Mouse (Mus musculus): ENCODE data around the gene Plcb4. TPM values are rescaled to one million over a fixed set of nuclear protein-coding genes. Genes with fewer than 3 reads are reported as not detected.

Plcb4 gene
- polyA plus RNA-seq, 1 experiment = 6.1 TPM

DNA sequence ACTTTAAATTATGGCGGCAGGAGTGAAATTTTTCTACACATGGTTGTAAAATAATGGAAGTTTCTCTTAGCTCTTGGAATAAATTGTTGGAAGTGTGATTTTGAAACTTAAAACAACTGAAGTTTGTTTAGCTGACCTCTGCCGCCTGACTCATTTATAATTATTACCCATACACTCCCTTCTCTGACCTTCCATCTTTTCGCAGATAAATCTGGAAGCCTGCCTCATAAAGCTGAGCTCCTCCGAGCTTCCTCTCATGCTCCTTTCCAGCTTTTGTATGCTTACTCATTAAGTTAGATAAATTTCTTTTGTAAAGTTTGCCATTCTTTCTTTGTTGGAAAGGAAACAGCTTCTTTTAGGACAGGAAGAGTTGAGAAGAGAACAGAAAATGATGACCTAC lies 27.9 kb downstream of the Plcb4 start:
- DNase-seq = peak; percentile 56
- 62% methylated on average over 4 of the region's 4 CpGs for WGBS
- no peak overlapping the region for H3K4me3 ChIP-seq (ENCODE audit: insufficient read depth, low read depth, low read length)
- H3K27ac ChIP-seq (ENCODE audit: insufficient read depth, low read depth, low read length) = no peak overlapping the region
- no peak for TF ChIP-seq CTCF (conservative IDR thresholded peaks at IDR 0.05; ENCODE audit: insufficient read depth, insufficient read length, low read depth, low read length)
- TF ChIP-seq POLR2A (IDR thresholded peaks at IDR 0.05; ENCODE audit: low read depth, low read length) = no peak
- H3K27me3 ChIP-seq (replicated peaks; ENCODE audit: control insufficient read depth, insufficient read depth, low read length) = no peaks in the 10 kb centered on the region
- H3K4me1 ChIP-seq (ENCODE audit: control insufficient read depth, insufficient read depth, low read length) = no peaks in the 10 kb centered on the region
- no peaks in the 10 kb centered on the region for H3K36me3 ChIP-seq (ENCODE audit: control insufficient read depth, insufficient read depth, low read length)

GRCm38 (mm10) chr2:135687585-135687984 lies 28.8 kb downstream of the Plcb4 start:
- Histone ChIP-seq H3K36me3 (ENCODE audit: control insufficient read depth, insufficient read depth, low read length) (no peaks in the 10 kb centered on the region), H3K4me3 (ENCODE audit: insufficient read depth, low read depth, low read length) (no peak overlapping the region), H3K4me1 (ENCODE audit: control insufficient read depth, insufficient read depth, low read length) (peaks cover 4% of the 10 kb centered on the region), H3K27ac (ENCODE audit: insufficient read depth, low read depth, low read length) (no peak overlapping the region), H3K27me3 (replicated peaks; ENCODE audit: control insufficient read depth, insufficient read depth, low read length) (no peaks in the 10 kb centered on the region)
- 93% methylated on average over 5 of the region's 5 CpGs for WGBS
- DNase-seq = no peak
- TF ChIP-seq POLR2A (IDR thresholded peaks at IDR 0.05; ENCODE audit: low read depth, low read length) = no peak
- no peak for TF ChIP-seq CTCF (conservative IDR thresholded peaks at IDR 0.05; ENCODE audit: insufficient read depth, insufficient read length, low read depth, low read length)

GRCm38 (mm10) chr2:135692568-135693488 lies 34.0 kb downstream of the Plcb4 start:
- WGBS = 40% methylated on average over 12 of the region's 12 CpGs
- H3K4me1 ChIP-seq (ENCODE audit: control insufficient read depth, insufficient read depth, low read length) = peaks cover 7% of the 10 kb centered on the region
- H3K4me3 ChIP-seq (ENCODE audit: insufficient read depth, low read depth, low read length) = 0 out of 2 replicates have a peak overlapping the region, but pooled peaks have one; percentile 8
- TF ChIP-seq CTCF (conservative IDR thresholded peaks at IDR 0.05; ENCODE audit: insufficient read depth, insufficient read length, low read depth, low read length) = no peak
- no peak for TF ChIP-seq POLR2A (IDR thresholded peaks at IDR 0.05; ENCODE audit: low read depth, low read length)
- peak overlapping the region; percentile 66 for H3K27ac ChIP-seq (ENCODE audit: insufficient read depth, low read depth, low read length)
- DNase-seq = peak; percentile 72
- no peaks in the 10 kb centered on the region; the same call in 1 of the 2 replicates for H3K27me3 ChIP-seq (replicated peaks; ENCODE audit: control insufficient read depth, insufficient read depth, low read length)
- H3K36me3 ChIP-seq (ENCODE audit: control insufficient read depth, insufficient read depth, low read length) = no peaks in the 10 kb centered on the region

DNA sequence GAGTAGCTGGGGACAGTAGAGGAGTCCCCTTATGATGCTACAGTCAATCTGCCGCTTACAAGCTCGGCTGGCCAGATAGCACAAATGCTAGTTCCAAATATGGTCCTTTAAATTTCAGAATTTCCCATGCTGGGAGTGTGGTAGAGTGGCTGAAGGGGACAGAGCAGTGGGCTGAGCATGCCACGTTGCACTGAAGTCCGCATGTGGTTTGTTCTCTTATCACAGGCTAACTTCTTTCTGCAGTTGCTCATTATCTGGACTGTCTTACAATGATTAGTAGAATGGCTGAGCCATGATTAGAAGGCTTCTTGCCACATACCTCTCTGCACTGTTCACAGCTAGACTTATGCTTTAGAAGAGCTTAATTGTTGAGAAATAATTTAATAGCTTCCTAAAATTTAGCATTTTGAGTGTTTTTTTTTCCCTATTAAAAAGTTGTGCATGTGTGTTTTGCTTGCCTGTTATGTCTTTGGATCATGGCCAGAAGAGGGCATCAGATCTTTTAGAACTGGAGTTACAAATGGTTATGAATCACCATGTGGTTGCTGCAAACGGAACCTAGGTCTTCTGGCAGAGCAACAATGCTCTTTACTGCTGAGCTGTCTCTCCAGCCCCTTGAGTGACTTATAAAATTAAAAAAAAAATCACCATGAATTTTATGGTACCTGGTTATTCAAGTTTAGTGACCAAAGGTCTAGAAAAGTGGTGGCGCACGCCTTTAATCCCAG lies 42.0 kb downstream of the Plcb4 start:
- Histone ChIP-seq H3K4me1 (ENCODE audit: control insufficient read depth, insufficient read depth, low read length) (no peaks in the 10 kb centered on the region), H3K36me3 (ENCODE audit: control insufficient read depth, insufficient read depth, low read length) (no peaks in the 10 kb centered on the region), H3K4me3 (ENCODE audit: insufficient read depth, low read depth, low read length) (no peak overlapping the region), H3K27me3 (replicated peaks; ENCODE audit: control insufficient read depth, insufficient read depth, low read length) (no peaks in the 10 kb centered on the region), H3K27ac (ENCODE audit: insufficient read depth, low read depth, low read length) (no peak overlapping the region)
- no peak for DNase-seq
- no peak for TF ChIP-seq POLR2A (IDR thresholded peaks at IDR 0.05; ENCODE audit: low read depth, low read length)
- no peak for TF ChIP-seq CTCF (conservative IDR thresholded peaks at IDR 0.05; ENCODE audit: insufficient read depth, insufficient read length, low read depth, low read length)
- WGBS = 95% methylated on average over 7 of the region's 7 CpGs

DNA sequence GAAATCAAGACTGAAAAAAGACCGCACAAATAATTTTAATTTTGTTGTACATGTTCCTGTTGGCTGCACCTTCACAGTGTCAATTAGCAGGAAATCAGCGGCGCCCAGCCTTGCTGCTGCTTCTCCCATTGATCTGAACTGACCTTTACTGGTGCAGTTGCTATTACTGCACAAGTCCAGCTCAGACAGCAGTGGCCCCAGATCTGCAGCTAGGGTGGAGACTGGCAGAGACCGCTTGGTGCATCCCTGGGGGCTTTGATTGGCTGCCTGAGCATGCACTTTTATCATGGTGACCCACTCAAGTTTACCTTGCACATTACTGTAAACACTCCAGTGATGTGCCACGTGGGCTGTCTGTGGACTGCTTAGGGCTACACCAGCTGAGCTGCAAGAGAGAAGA lies 45.9 kb downstream of the Plcb4 start:
- Histone ChIP-seq H3K4me3 (ENCODE audit: insufficient read depth, low read depth, low read length) (no peak overlapping the region), H3K27ac (ENCODE audit: insufficient read depth, low read depth, low read length) (no peak overlapping the region), H3K36me3 (ENCODE audit: control insufficient read depth, insufficient read depth, low read length) (no peaks in the 10 kb centered on the region), H3K4me1 (ENCODE audit: control insufficient read depth, insufficient read depth, low read length) (no peaks in the 10 kb centered on the region), H3K27me3 (replicated peaks; ENCODE audit: control insufficient read depth, insufficient read depth, low read length) (no peaks in the 10 kb centered on the region)
- WGBS = 86% methylated on average over 5 of the region's 5 CpGs
- TF ChIP-seq POLR2A (IDR thresholded peaks at IDR 0.05; ENCODE audit: low read depth, low read length) = no peak
- TF ChIP-seq CTCF (conservative IDR thresholded peaks at IDR 0.05; ENCODE audit: insufficient read depth, insufficient read length, low read depth, low read length) = no peak
- no peak for DNase-seq

GRCm38 (mm10) chr2:135707305-135707704 lies 48.5 kb downstream of the Plcb4 start:
- 95% methylated on average over 2 of the region's 2 CpGs for WGBS

GRCm38 (mm10) chr2:135708386-135708785 lies 49.6 kb downstream of the Plcb4 start:
- 78% methylated on average over 3 of the region's 3 CpGs for WGBS
- no peak for DNase-seq
- Histone ChIP-seq H3K36me3 (ENCODE audit: control insufficient read depth, insufficient read depth, low read length) (no peaks in the 10 kb centered on the region), H3K27me3 (replicated peaks; ENCODE audit: control insufficient read depth, insufficient read depth, low read length) (no peaks in the 10 kb centered on the region), H3K27ac (ENCODE audit: insufficient read depth, low read depth, low read length) (no peak overlapping the region), H3K4me3 (ENCODE audit: insufficient read depth, low read depth, low read length) (no peak overlapping the region), H3K4me1 (ENCODE audit: control insufficient read depth, insufficient read depth, low read length) (peaks cover 2% of the 10 kb centered on the region; the same call in 1 of the 2 replicates)
- TF ChIP-seq CTCF (conservative IDR thresholded peaks at IDR 0.05; ENCODE audit: insufficient read depth, insufficient read length, low read depth, low read length) (no peak), POLR2A (IDR thresholded peaks at IDR 0.05; ENCODE audit: low read depth, low read length) (no peak)

More at GRCm38 (mm10) chr2:135707305-135707704, 48.5 kb downstream of the Plcb4 start:
- DNase-seq = no peak
- Histone ChIP-seq H3K27ac (ENCODE audit: insufficient read depth, low read depth, low read length) (no peak overlapping the region), H3K36me3 (ENCODE audit: control insufficient read depth, insufficient read depth, low read length) (no peaks in the 10 kb centered on the region), H3K4me1 (ENCODE audit: control insufficient read depth, insufficient read depth, low read length) (peaks cover 2% of the 10 kb centered on the region; the same call in 1 of the 2 replicates), H3K4me3 (ENCODE audit: insufficient read depth, low read depth, low read length) (no peak overlapping the region), H3K27me3 (replicated peaks; ENCODE audit: control insufficient read depth, insufficient read depth, low read length) (no peaks in the 10 kb centered on the region)
- no peak for TF ChIP-seq CTCF (conservative IDR thresholded peaks at IDR 0.05; ENCODE audit: insufficient read depth, insufficient read length, low read depth, low read length)
- TF ChIP-seq POLR2A (IDR thresholded peaks at IDR 0.05; ENCODE audit: low read depth, low read length) = no peak
